Mouse (Mus musculus) embryonic facial prominence, embryonic 13.5 days (tissue): ENCODE measurements at regions not wholly inside any gene's neighbourhood (a gene's known extent, or its start where the extent isn't known, plus 50 kb on each side); places are given as distances from the start of the nearest gene placed in this dataset.

Experiments used
- ATAC-seq: fragments of 200-750 bp; cut with Nextera tagmentation; 2 replicates; pipeline ENCODE4 v1.8.0; 2017; ENCODE audit warnings: low read depth; ENCODE audit not compliant: insufficient number of reproducible peaks, insufficient read depth, low FRiP score, low TSS enrichment
- H3K27ac ChIP-seq: fragments of 300-500 bp; sonication (generic); 2 replicates; pipeline ENCODE4 v1.5.1; 2015; ENCODE audit warnings: moderate library complexity, mild to moderate bottlenecking, inconsistent platforms
- H3K27me3 ChIP-seq: fragments of 300-500 bp; sonication (generic); 2 replicates; pipeline ENCODE4 v1.6.1; 2015; ENCODE audit warnings: mild to moderate bottlenecking, inconsistent platforms
- H3K36me3 ChIP-seq: fragments of 300-500 bp; sonication (generic); 2 replicates; pipeline ENCODE4 v1.6.1; 2015; ENCODE audit warnings: mild to moderate bottlenecking, inconsistent platforms
- H3K4me1 ChIP-seq: fragments of 300-500 bp; sonication (generic); 2 replicates; pipeline ENCODE4 v1.6.1; 2015; ENCODE audit warnings: inconsistent platforms
- H3K4me2 ChIP-seq: fragments of 300-500 bp; sonication (generic); 2 replicates; pipeline ENCODE4 v1.6.1; 2015; ENCODE audit warnings: moderate library complexity, mild to moderate bottlenecking, inconsistent platforms
- H3K4me3 ChIP-seq: fragments of 300-500 bp; sonication (generic); 2 replicates; pipeline ENCODE4 v1.5.1; 2015; ENCODE audit warnings: mild to moderate bottlenecking, inconsistent platforms
- H3K9ac ChIP-seq: fragments of 300-500 bp; sonication (generic); 2 replicates; pipeline ENCODE4 v1.6.1; 2015; ENCODE audit warnings: mild to moderate bottlenecking, inconsistent platforms
- H3K9me3 ChIP-seq: fragments of 300-500 bp; sonication (generic); 2 replicates; pipeline ENCODE4 v1.6.1; 2016; ENCODE audit warnings: inconsistent platforms
- WGBS: fragments of 180-500 bp; shearing (Covaris S2); methylation state at CpG from one replicate; pipeline ENCODE4 v1.1.7; 2015; ENCODE audit warnings: mixed read lengths; 5-methylcytosine and 5-hydroxymethylcytosine counted together

GRCm38 (mm10) chr9:40617676-40618062, 52.7 kb upstream of the Gm21915 start:
- Histone ChIP-seq H3K4me2 (peak overlapping the region; percentile 58), H3K27ac (no peak overlapping the region), H3K4me3 (peak overlapping the region; percentile 33), H3K36me3 (no peaks in the 10 kb centered on the region), H3K9me3 (no peaks in the 10 kb centered on the region), H3K9ac (peak overlapping the region; percentile 62; the same call in 1 of the 2 replicates), H3K4me1 (peaks cover 34% of the 10 kb centered on the region), H3K27me3 (peaks cover 6% of the 10 kb centered on the region; the same call in 1 of the 2 replicates)
- ATAC-seq: no peak
- 27% methylated on average over 10 of the region's 10 CpGs for WGBS

DNA sequence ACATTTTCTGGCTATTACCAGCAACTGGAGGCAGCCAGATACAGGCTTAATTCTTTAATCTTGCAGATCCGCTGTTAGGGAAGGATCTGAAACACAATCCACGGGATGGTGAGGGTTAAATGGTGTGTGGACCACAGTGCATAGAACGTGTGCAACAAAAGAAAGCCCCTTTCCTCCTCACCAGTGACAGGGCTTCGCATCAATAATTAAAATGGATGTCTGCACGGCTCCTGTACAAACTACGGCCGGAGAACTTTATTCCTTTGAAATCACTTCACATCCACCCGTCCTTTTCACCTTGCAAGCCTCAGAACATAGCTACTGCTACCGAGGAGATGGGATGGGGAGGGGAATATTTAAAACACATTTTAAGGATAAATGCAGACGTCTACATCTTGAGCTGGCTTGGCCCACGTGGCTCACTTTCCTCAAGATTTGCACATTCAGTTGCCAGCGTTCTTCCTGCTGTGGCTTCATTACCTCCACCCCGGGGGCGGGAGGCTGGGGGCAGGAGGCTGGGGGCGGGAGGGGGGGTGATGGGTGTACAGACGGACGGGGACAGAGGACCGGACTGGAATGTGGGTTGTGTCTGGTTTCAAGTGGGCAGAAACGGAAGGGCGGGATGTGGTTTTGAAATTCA, 53.3 kb upstream of the Gm21915 start:
- H3K36me3 ChIP-seq: no peaks in the 10 kb centered on the region
- H3K9me3 ChIP-seq: no peaks in the 10 kb centered on the region
- peak overlapping the region; percentile 58 for H3K4me2 ChIP-seq
- WGBS: 1% methylated on average over 20 of the region's 20 CpGs
- H3K9ac ChIP-seq: peak overlapping the region; percentile 62
- H3K27me3 ChIP-seq: peaks cover 6% of the 10 kb centered on the region; the same call in 1 of the 2 replicates
- H3K4me3 ChIP-seq: peak overlapping the region; percentile 33
- ATAC-seq: no peak
- H3K4me1 ChIP-seq: peaks cover 34% of the 10 kb centered on the region
- H3K27ac ChIP-seq: no peak overlapping the region

- Histone ChIP-seq H3K4me2 (peak overlapping the region; percentile 58), H3K27ac (no peak overlapping the region), H3K9me3 (no peaks in the 10 kb centered on the region), H3K4me1 (peaks cover 34% of the 10 kb centered on the region), H3K36me3 (no peaks in the 10 kb centered on the region), H3K4me3 (peak overlapping the region; percentile 33), H3K9ac (peak overlapping the region; percentile 59), H3K27me3 (peaks cover 6% of the 10 kb centered on the region; the same call in 1 of the 2 replicates)
- WGBS: 2% methylated on average over 11 of the region's 11 CpGs
- ATAC-seq: no peak
Measured at GRCm38 (mm10) chr9:40616426-40617035, 53.9 kb upstream of the Gm21915 start.

- no peak overlapping the region for H3K9ac ChIP-seq
- peaks cover 6% of the 10 kb centered on the region; the same call in 1 of the 2 replicates for H3K27me3 ChIP-seq
- H3K27ac ChIP-seq: no peak overlapping the region
- H3K4me2 ChIP-seq: peak overlapping the region; percentile 58
- ATAC-seq: no peak
- no peaks in the 10 kb centered on the region for H3K9me3 ChIP-seq
- H3K36me3 ChIP-seq: no peaks in the 10 kb centered on the region
- H3K4me1 ChIP-seq: peaks cover 34% of the 10 kb centered on the region
- 27% methylated on average over 8 of the region's 8 CpGs for WGBS
- H3K4me3 ChIP-seq: no peak overlapping the region
Measured at GRCm38 (mm10) chr9:40615891-40616290, 54.5 kb upstream of the Gm21915 start.

- 60% methylated on average over 5 of the region's 5 CpGs for WGBS
- no peak overlapping the region for H3K4me3 ChIP-seq
- no peak overlapping the region for H3K27ac ChIP-seq
- H3K4me2 ChIP-seq: no peak overlapping the region
- peaks cover 34% of the 10 kb centered on the region for H3K4me1 ChIP-seq
- H3K9me3 ChIP-seq: no peaks in the 10 kb centered on the region
- peaks cover 6% of the 10 kb centered on the region; the same call in 1 of the 2 replicates for H3K27me3 ChIP-seq
- H3K9ac ChIP-seq: no peak overlapping the region
- H3K36me3 ChIP-seq: no peaks in the 10 kb centered on the region
- no peak for ATAC-seq
Measured at GRCm38 (mm10) chr9:40614071-40614470, 56.3 kb upstream of the Gm21915 start.

- Histone ChIP-seq H3K4me1 (peaks cover 34% of the 10 kb centered on the region), H3K9ac (no peak overlapping the region), H3K27ac (no peak overlapping the region), H3K36me3 (no peaks in the 10 kb centered on the region), H3K27me3 (peaks cover 3% of the 10 kb centered on the region; the same call in 1 of the 2 replicates), H3K9me3 (no peaks in the 10 kb centered on the region), H3K4me3 (no peak overlapping the region), H3K4me2 (no peak overlapping the region)
- ATAC-seq: no peak
- WGBS: 77% methylated on average over 4 of the region's 4 CpGs
Measured at GRCm38 (mm10) chr9:40613182-40613581, 57.2 kb upstream of the Gm21915 start.

- H3K4me3 ChIP-seq: no peak overlapping the region
- H3K4me1 ChIP-seq: peaks cover 32% of the 10 kb centered on the region
- no peaks in the 10 kb centered on the region for H3K9me3 ChIP-seq
- 100% methylated on average over 1 of the region's 1 CpGs for WGBS
- no peak overlapping the region for H3K9ac ChIP-seq
- no peak for ATAC-seq
- H3K27me3 ChIP-seq: peaks cover 3% of the 10 kb centered on the region; the same call in 1 of the 2 replicates
- H3K27ac ChIP-seq: no peak overlapping the region
- H3K4me2 ChIP-seq: no peak overlapping the region
- no peaks in the 10 kb centered on the region for H3K36me3 ChIP-seq
Measured at GRCm38 (mm10) chr9:40612755-40613154, 57.7 kb upstream of the Gm21915 start.

GRCm38 (mm10) chr9:40612312-40612711, 58.1 kb upstream of the Gm21915 start:
- Histone ChIP-seq H3K4me1 (peaks cover 28% of the 10 kb centered on the region), H3K4me2 (no peak overlapping the region), H3K9ac (no peak overlapping the region), H3K4me3 (no peak overlapping the region), H3K27ac (no peak overlapping the region), H3K27me3 (peaks cover 3% of the 10 kb centered on the region; the same call in 1 of the 2 replicates), H3K9me3 (no peaks in the 10 kb centered on the region), H3K36me3 (no peaks in the 10 kb centered on the region)
- 77% methylated on average over 4 of the region's 4 CpGs for WGBS
- ATAC-seq: no peak

DNA sequence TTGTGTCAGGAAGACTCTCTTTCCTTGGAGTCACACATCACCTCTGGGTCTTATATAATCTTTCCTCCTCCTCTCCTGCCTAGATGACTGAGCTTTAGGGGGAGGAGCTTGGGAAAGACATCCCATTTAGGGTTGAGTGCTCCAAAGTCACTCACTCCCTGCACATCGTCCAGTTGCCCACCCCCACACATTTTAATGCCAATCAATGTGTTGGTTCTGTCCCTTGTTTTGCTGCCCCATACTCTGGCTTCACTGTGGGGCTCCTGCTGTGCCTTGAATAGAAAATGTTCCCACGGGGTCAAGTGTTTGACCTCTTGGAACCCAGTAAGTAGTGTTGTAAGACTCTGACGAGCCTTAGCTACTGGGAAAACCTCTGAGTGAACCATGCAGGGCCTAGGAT, 58.8 kb upstream of the Gm21915 start:
- H3K27ac ChIP-seq: no peak overlapping the region
- no peak for ATAC-seq
- peaks cover 3% of the 10 kb centered on the region; the same call in 1 of the 2 replicates for H3K27me3 ChIP-seq
- no peaks in the 10 kb centered on the region for H3K36me3 ChIP-seq
- no peaks in the 10 kb centered on the region for H3K9me3 ChIP-seq
- no peak overlapping the region for H3K9ac ChIP-seq
- H3K4me3 ChIP-seq: no peak overlapping the region
- 76% methylated on average over 3 of the region's 3 CpGs for WGBS
- H3K4me2 ChIP-seq: no peak overlapping the region
- H3K4me1 ChIP-seq: peaks cover 21% of the 10 kb centered on the region

GRCm38 (mm10) chr9:40608596-40608995, 61.8 kb upstream of the Gm21915 start:
- whole genome bisulfite sequencing: 76% methylated on average over 14 of the region's 14 CpGs
- Histone ChIP-seq H3K36me3 (no peaks in the 10 kb centered on the region), H3K9ac (no peak overlapping the region), H3K27ac (no peak overlapping the region), H3K4me2 (no peak overlapping the region), H3K9me3 (no peaks in the 10 kb centered on the region), H3K27me3 (no peaks in the 10 kb centered on the region), H3K4me1 (peaks cover 5% of the 10 kb centered on the region; the same call in 1 of the 2 replicates), H3K4me3 (no peak overlapping the region)
- ATAC-seq: no peak

DNA sequence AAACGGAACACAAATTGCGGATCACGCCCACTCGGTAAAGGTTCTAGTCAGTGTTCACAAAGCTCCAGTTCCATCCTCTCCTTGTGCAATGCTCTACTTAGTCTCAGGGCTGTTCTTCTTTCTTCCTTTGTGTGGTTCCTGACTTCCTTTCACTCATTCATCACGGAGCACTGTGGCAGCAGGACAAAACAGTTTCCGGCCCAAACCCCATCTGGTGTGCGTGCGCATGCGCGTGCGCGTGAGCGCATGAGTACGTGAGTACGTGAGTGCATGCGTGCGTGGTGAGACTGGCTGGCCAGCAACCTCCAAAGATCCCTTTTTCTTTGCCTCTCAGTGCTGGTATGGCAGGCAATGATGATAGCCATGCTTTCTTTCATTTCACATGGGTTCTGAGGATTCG, 62.5 kb upstream of the Gm21915 start:
- Histone ChIP-seq H3K27ac (no peak overlapping the region), H3K4me3 (no peak overlapping the region), H3K36me3 (no peaks in the 10 kb centered on the region), H3K9ac (no peak overlapping the region), H3K4me2 (no peak overlapping the region), H3K4me1 (no peaks in the 10 kb centered on the region), H3K9me3 (no peaks in the 10 kb centered on the region), H3K27me3 (no peaks in the 10 kb centered on the region)
- 93% methylated on average over 18 of the region's 18 CpGs for WGBS
- no peak for ATAC-seq

DNA sequence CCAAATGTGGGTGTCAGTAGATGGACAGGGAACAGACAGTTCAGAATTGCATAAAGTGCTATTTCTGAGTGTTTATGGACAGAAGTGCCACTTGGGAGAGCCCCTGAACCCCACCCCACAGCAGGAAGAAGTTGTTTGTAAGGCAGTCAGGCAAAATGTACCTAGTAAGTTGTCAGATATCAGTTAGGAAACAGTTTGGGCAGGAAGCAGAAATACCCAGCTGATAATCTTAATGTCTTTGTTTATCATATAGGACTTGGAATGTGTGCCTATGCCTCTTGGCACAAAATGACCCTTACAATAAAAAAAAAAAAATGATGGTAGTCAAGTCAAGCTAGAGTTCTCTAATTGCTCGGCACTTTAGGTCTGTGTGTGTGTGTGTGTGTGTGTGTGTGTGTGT, 66.9 kb upstream of the Gm21915 start:
- Histone ChIP-seq H3K27me3 (no peaks in the 10 kb centered on the region), H3K4me3 (no peak overlapping the region), H3K4me2 (no peak overlapping the region), H3K4me1 (no peaks in the 10 kb centered on the region), H3K9ac (no peak overlapping the region), H3K36me3 (no peaks in the 10 kb centered on the region), H3K9me3 (no peaks in the 10 kb centered on the region), H3K27ac (no peak overlapping the region)
- 68% methylated on average over 1 of the region's 1 CpGs for WGBS
- ATAC-seq: no peak
